Mouse (Mus musculus): ENCODE measurements around the gene Bola1.

- TF ChIP-seq MAX (IDR thresholded peaks at IDR 0.05; ENCODE audit: low read length) (peak; percentile 60), POLR2A (IDR thresholded peaks at IDR 0.05; ENCODE audit: control insufficient read depth in 1 of 2, insufficient read depth in 1 of 2, low read depth in 1 of 2, low read length in 2 of 2, poor library complexity in 1 of 2) (peak; percentile 93 to 99), CTCF (IDR thresholded peaks at IDR 0.05 in 2 of 3, conservative IDR thresholded peaks at IDR 0.05 in 1 of 3; ENCODE audit: control insufficient read depth in 1 of 3, insufficient read depth in 1 of 3, low read depth in 2 of 3, low read length in 3 of 3, poor library complexity in 1 of 3, severe bottlenecking in 1 of 3) (no peak), MEF2A (IDR thresholded peaks at IDR 0.05; ENCODE audit: extremely low read depth, insufficient replicate concordance, low read depth, low read length, poor library complexity, severe bottlenecking) (no peak), GABPA (IDR thresholded peaks at IDR 0.05; ENCODE audit: low read depth, low read length) (no peak), USF1 (IDR thresholded peaks at IDR 0.05; ENCODE audit: low read depth, low read length) (peak; percentile 37; the same call in 1 of the 2 replicates), USF2 (IDR thresholded peaks at IDR 0.05; ENCODE audit: borderline replicate concordance in 1 of 2, insufficient read depth in 1 of 2, low read depth in 1 of 2, low read length in 2 of 2) (no peak), TAL1 (IDR thresholded peaks at IDR 0.05; ENCODE audit: low read length) (no peak), ELF1 (IDR thresholded peaks at IDR 0.05; ENCODE audit: low read depth, low read length) (peak; percentile 95), GATA1 (IDR thresholded peaks at IDR 0.05; ENCODE audit: low read depth, low read length) (no peak), ZNF384 (IDR thresholded peaks at IDR 0.05; ENCODE audit: low read depth, low read length) (no peak)
Observed at GRCm38 (mm10) chr3:96172197-96173178, 47.0 kb downstream of the Bola1 start, which contains the start of gene Sf3b4.
